14 mouse cellular contexts compared by ENCODE assay signal in genomic region chr12:25378036-25378645, GRCm38 (mm10).
DNase-seq lines count a peak whose midpoint lies in the region; ATAC-seq and TF ChIP-seq lines count a peak whose summit lies in the region.
"Had no signal": no experiment of that assay in that cellular context is flagged by ENCODE, and none has a peak within 500 bp of the region (broad histone marks: within the 10 kb centered on the region; RNA-seq: fewer than 3 reads in every experiment).

No protein-coding gene starts in this region.

- no peak for ATAC-seq in hindbrain, postnatal 0 days
- no peak for ATAC-seq in hindbrain, embryonic 14.5 days (ENCODE audit: low FRiP score)
- ATAC-seq in intestine, embryonic 15.5 days, result peak; percentile 88
- ATAC-seq in monocyte, adult 5-6 weeks (replicated peaks; ENCODE audit: insufficient number of reproducible peaks, low FRiP score, low TSS enrichment, poor library complexity, severe bottlenecking), result peak; percentile 93
- ATAC-seq: hindbrain, embryonic 16.5 days had no signal

- TF ChIP-seq CTCF in hindbrain, postnatal 0 days (IDR thresholded peaks at IDR 0.05; ENCODE audit: low read depth), result no peak

- H3K4me3 ChIP-seq in hindbrain, postnatal 0 days (ENCODE audit: low read length), result no peak overlapping the region
- no peak overlapping the region for H3K4me3 ChIP-seq in hindbrain, embryonic 14.5 days (replicated peaks; ENCODE audit: low read length)
- H3K4me3 ChIP-seq in intestine, embryonic 15.5 days (replicated peaks), result no peak overlapping the region
- H3K4me3 ChIP-seq: embryonic facial prominence, embryonic 10.5 days; liver, embryonic 15.5 days had no signal

- no peak overlapping the region for H3K9ac ChIP-seq in hindbrain, postnatal 0 days (replicated peaks; ENCODE audit: low read length)
- H3K9ac ChIP-seq in hindbrain, embryonic 14.5 days, result no peak overlapping the region
- H3K9ac ChIP-seq in intestine, embryonic 15.5 days, result no peak overlapping the region
- H3K9ac ChIP-seq: liver, embryonic 15.5 days had no signal

- H3K27me3 ChIP-seq in hindbrain, postnatal 0 days (ENCODE audit: insufficient read depth, low read length), result no peaks in the 10 kb centered on the region
- H3K27me3 ChIP-seq in hindbrain, embryonic 14.5 days (ENCODE audit: control insufficient read depth, insufficient read depth, low read length), result no peaks in the 10 kb centered on the region
- no peaks in the 10 kb centered on the region for H3K27me3 ChIP-seq in intestine, embryonic 15.5 days (replicated peaks)
- H3K27me3 ChIP-seq: liver, embryonic 15.5 days had no signal

- DNase-seq in adrenal gland, postnatal 10 days, result peak; percentile 74
- DNase-seq in adrenal gland, postnatal 25 days, result no peak
- DNase-seq in hindbrain, postnatal 0 days (ENCODE audit: low spot score), result peak; percentile 23
- DNase-seq in hindbrain, embryonic 14.5 days (ENCODE audit: low spot score), result no peak
- no peak for DNase-seq in frontal cortex, postnatal 36 days (ENCODE audit: low spot score in 2 of 2)
- no peak for DNase-seq in right cerebral cortex, postnatal 10 days (ENCODE audit: low spot score in 2 of 2)
- DNase-seq: gastrocnemius, postnatal 25 days; kidney, postnatal 14 days; thymus, postnatal 4 days had no signal

- WGBS in hindbrain, postnatal 0 days, result 55% methylated on average over 6 of the region's 6 CpGs
- 71% methylated on average over 6 of the region's 6 CpGs for WGBS in hindbrain, embryonic 14.5 days
- 64% methylated on average over 6 of the region's 6 CpGs for WGBS in intestine, embryonic 15.5 days

- H3K27ac ChIP-seq in hindbrain, postnatal 0 days, result no peak overlapping the region
- no peak overlapping the region for H3K27ac ChIP-seq in hindbrain, embryonic 14.5 days
- H3K27ac ChIP-seq in intestine, embryonic 15.5 days, result no peak overlapping the region
- H3K27ac ChIP-seq: liver, embryonic 15.5 days had no signal

- no peak overlapping the region for H3K4me2 ChIP-seq in hindbrain, postnatal 0 days (ENCODE audit: low read depth, low read length)
- H3K4me2 ChIP-seq in hindbrain, embryonic 14.5 days (replicated peaks), result no peak overlapping the region
- H3K4me2 ChIP-seq in intestine, embryonic 15.5 days (replicated peaks), result no peak overlapping the region
- H3K4me2 ChIP-seq: liver, embryonic 15.5 days had no signal

- 0 out of 2 replicates have a peak, but pooled peaks cover 3% of the 10 kb centered on the region for H3K4me1 ChIP-seq in hindbrain, postnatal 0 days (ENCODE audit: insufficient read depth, low read length)
- H3K4me1 ChIP-seq in hindbrain, embryonic 14.5 days (replicated peaks; ENCODE audit: control insufficient read depth, insufficient read depth, low read length), result peaks cover 4% of the 10 kb centered on the region; the same call in 1 of the 2 replicates
- H3K4me1 ChIP-seq in intestine, embryonic 15.5 days (replicated peaks), result no peaks in the 10 kb centered on the region
- H3K4me1 ChIP-seq: liver, embryonic 15.5 days had no signal

- no peaks in the 10 kb centered on the region for H3K36me3 ChIP-seq in hindbrain, postnatal 0 days (ENCODE audit: insufficient read depth, low read length)
- no peaks in the 10 kb centered on the region for H3K36me3 ChIP-seq in hindbrain, embryonic 14.5 days (replicated peaks; ENCODE audit: control insufficient read depth, insufficient read depth)
- H3K36me3 ChIP-seq in intestine, embryonic 15.5 days, result no peaks in the 10 kb centered on the region
- H3K36me3 ChIP-seq: embryonic facial prominence, embryonic 10.5 days; liver, embryonic 15.5 days had no signal

- no peaks in the 10 kb centered on the region for H3K9me3 ChIP-seq in hindbrain, postnatal 0 days (ENCODE audit: low read length)
- H3K9me3 ChIP-seq in hindbrain, embryonic 14.5 days (ENCODE audit: control insufficient read depth, low read length), result no peaks in the 10 kb centered on the region
- H3K9me3 ChIP-seq in intestine, embryonic 15.5 days, result no peaks in the 10 kb centered on the region
- H3K9me3 ChIP-seq: embryonic facial prominence, embryonic 10.5 days; liver, embryonic 15.5 days had no signal

Comparison
In these comparisons a context has a peak if more than half of its experiments do, and no peak if none do; other contexts are left out.
1. DNase-seq: peak in adrenal gland, postnatal 10 days (single experiment) and hindbrain, postnatal 0 days (single experiment); none in adrenal gland, postnatal 25 days (single experiment), hindbrain, embryonic 14.5 days (single experiment), frontal cortex, postnatal 36 days (0 of 2) and right cerebral cortex, postnatal 10 days (0 of 2).
2. ATAC-seq: peak in intestine, embryonic 15.5 days (single experiment) and monocyte, adult 5-6 weeks (single experiment); none in hindbrain, postnatal 0 days (single experiment) and hindbrain, embryonic 14.5 days (single experiment).